7 mouse cellular contexts compared by ENCODE assay signal in the genomic region with DNA sequence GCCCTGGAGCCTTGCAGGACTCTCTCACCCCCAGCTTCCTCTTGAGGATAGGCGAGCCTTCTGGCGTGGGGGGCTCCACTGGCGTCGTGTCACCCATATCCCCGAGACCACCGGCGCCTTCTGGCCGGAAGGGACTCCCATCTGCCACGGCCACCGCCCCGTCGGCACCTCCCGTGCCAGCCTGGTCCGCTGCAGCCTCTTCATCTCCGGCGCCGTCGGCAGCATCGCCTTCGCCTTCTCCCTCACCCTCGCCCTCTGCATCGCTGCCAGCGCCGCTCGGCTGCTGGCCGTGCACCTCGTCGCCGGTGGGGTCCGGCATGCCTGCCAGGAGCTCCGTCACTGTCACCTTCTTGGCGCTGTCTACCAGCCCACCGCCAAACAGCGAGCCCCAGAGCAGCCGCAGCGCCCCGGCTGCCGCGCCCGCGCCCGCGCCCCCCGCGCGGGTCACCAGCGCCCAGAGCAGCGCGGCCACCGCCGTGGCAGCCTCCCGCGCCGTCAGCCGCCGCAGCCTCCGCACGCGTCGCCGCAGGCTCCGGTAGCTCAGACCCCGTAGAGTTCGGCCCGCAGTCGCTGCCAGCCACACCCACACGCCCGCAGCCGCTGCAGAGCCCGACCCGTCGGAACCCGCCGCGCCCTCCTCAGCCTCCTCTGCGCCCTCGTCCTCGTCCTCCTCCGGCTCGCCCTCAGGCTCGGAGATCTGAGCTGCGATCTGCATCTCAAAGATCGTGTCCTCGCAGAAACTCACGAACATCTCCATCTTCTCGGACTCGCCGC. TPM values are rescaled to one million over a fixed set of nuclear protein-coding genes. Genes with fewer than 3 reads are reported as not detected.
DNase-seq lines count a peak whose midpoint lies in the region; ATAC-seq and TF ChIP-seq lines count a peak whose summit lies in the region.

No protein-coding gene starts in this region.

- DNase-seq in spleen, adult 2 months (ENCODE audit: low read depth in 1 of 2, low spot score in 2 of 2), result no peak
- no peak for DNase-seq in spleen, postnatal 36 days (ENCODE audit: low spot score in 2 of 2)
- DNase-seq in liver, embryonic 14.5 days (ENCODE audit: low read depth in 3 of 3, low spot score in 3 of 3), result no peak
- DNase-seq in frontal cortex, postnatal 25 days (ENCODE audit: low spot score in 2 of 2), result no peak
- DNase-seq in adrenal gland, postnatal 36 days, result no peak

- peaks cover 7% of the 10 kb centered on the region for H3K4me1 ChIP-seq in spleen, adult 2 months (ENCODE audit: control insufficient read depth, insufficient read depth, insufficient read length)
- H3K4me1 ChIP-seq in forebrain, embryonic 12.5 days, result peaks cover 9% of the 10 kb centered on the region
- no peaks in the 10 kb centered on the region for H3K4me1 ChIP-seq in liver, embryonic 14.5 days (replicated peaks; ENCODE audit: control insufficient read depth in 2 of 2, insufficient read depth in 2 of 2, low read length in 1 of 2)

- no peak for TF ChIP-seq EP300 in liver, embryonic 14.5 days (IDR thresholded peaks at IDR 0.05; ENCODE audit: low read depth)

- H3K27me3 ChIP-seq in spleen, adult 2 months (ENCODE audit: control insufficient read depth, insufficient read depth, low read length), result peaks cover 7% of the 10 kb centered on the region
- peaks cover 55% of the 10 kb centered on the region for H3K27me3 ChIP-seq in forebrain, embryonic 12.5 days
- H3K27me3 ChIP-seq in liver, embryonic 14.5 days (ENCODE audit: control insufficient read depth, insufficient read depth, low read length), result peaks cover 37% of the 10 kb centered on the region

- no peak for ATAC-seq in forebrain, embryonic 12.5 days (ENCODE audit: low FRiP score)
- ATAC-seq in liver, embryonic 14.5 days (ENCODE audit: insufficient read depth), result no peak
- no peak for ATAC-seq in megakaryocyte-erythroid progenitor cell, adult 5-6 weeks (replicated peaks; ENCODE audit: low FRiP score, low TSS enrichment, poor library complexity, severe bottlenecking)

- no peak for TF ChIP-seq CTCF in spleen, adult 2 months (IDR thresholded peaks at IDR 0.05; ENCODE audit: extremely low read depth, insufficient read depth, insufficient read length, insufficient replicate concordance)
- TF ChIP-seq CTCF in liver, embryonic 14.5 days (IDR thresholded peaks at IDR 0.05; ENCODE audit: low read depth), result no peak

- H3K9ac ChIP-seq in forebrain, embryonic 12.5 days, result peak overlapping the region; percentile 36
- no peak overlapping the region; the same call in 1 of the 2 replicates for H3K9ac ChIP-seq in liver, embryonic 14.5 days (replicated peaks)

- H3K4me2 ChIP-seq in forebrain, embryonic 12.5 days, result peak overlapping the region; percentile 70
- peak overlapping the region; percentile 50 for H3K4me2 ChIP-seq in liver, embryonic 14.5 days (ENCODE audit: low read depth)

- no peak overlapping the region for H3K27ac ChIP-seq in spleen, adult 2 months (ENCODE audit: insufficient read depth, low read length)
- H3K27ac ChIP-seq in forebrain, embryonic 12.5 days, result no peak overlapping the region
- H3K27ac ChIP-seq in liver, embryonic 14.5 days, result no peak overlapping the region

- TF ChIP-seq POLR2A in spleen, adult 2 months (IDR thresholded peaks at IDR 0.05; ENCODE audit: low read depth, low read length), result no peak

- H3K9me3 ChIP-seq in forebrain, embryonic 12.5 days, result peaks cover 5% of the 10 kb centered on the region; the same call in 1 of the 2 replicates
- 0 out of 2 replicates have a peak, but pooled peaks cover 2% of the 10 kb centered on the region for H3K9me3 ChIP-seq in liver, embryonic 14.5 days (ENCODE audit: control insufficient read depth, low read length)

- H3K36me3 ChIP-seq in spleen, adult 2 months (ENCODE audit: control insufficient read depth, insufficient read depth, low read length), result no peaks in the 10 kb centered on the region
- no peaks in the 10 kb centered on the region for H3K36me3 ChIP-seq in forebrain, embryonic 12.5 days (replicated peaks)
- no peaks in the 10 kb centered on the region for H3K36me3 ChIP-seq in liver, embryonic 14.5 days (replicated peaks; ENCODE audit: control insufficient read depth, insufficient read depth, low read depth)

- WGBS in spleen, adult 2 months, result 5% methylated on average over 86 of the region's 88 CpGs
- 4% methylated on average over 88 of the region's 88 CpGs for WGBS in forebrain, embryonic 12.5 days
- 5% methylated on average over 87 of the region's 88 CpGs for WGBS in liver, embryonic 14.5 days (ENCODE audit: insufficient replicate concordance)

- peak overlapping the region; percentile 43 for H3K4me3 ChIP-seq in spleen, adult 2 months (ENCODE audit: extremely low read depth, insufficient read depth, insufficient read length)
- peak overlapping the region; percentile 45 for H3K4me3 ChIP-seq in forebrain, embryonic 12.5 days (replicated peaks)
- peak overlapping the region; percentile 27 to 40; a peak in 2 of 4 replicates for H3K4me3 ChIP-seq in liver, embryonic 14.5 days (ENCODE audit: insufficient read depth in 1 of 2, low read depth in 2 of 2, low read length in 2 of 2)

RNA-seq across cellular contexts. Expression of a gene that starts 37.8 kb away (rescaled TPM):
- polyA plus RNA-seq in spleen, adult 2 months (2012; rRNA removed), result 174 and 236 TPM in 2 replicates
- polyA plus RNA-seq in forebrain, embryonic 12.5 days (2016; fragmentation: Nextera tagmentation; extraction: Ambion mirVana), result 5.0 and 5.7 TPM in 2 replicates
- 16.7 and 17.3 TPM in 2 replicates for polyA plus RNA-seq in liver, embryonic 14.5 days (2012; rRNA removed)
- polyA plus RNA-seq in liver, embryonic 14.5 days (2014; fragmentation: Nextera tagmentation; extraction: Ambion mirVana), result 24.9 and 27.4 TPM in 2 replicates
- total RNA-seq in adrenal gland, postnatal 36 days (2021), result 1 to 10 TPM; 1.1 to 1.7 TPM
- 64.1 and 76.8 TPM in 2 replicates for total RNA-seq in megakaryocyte-erythroid progenitor cell, adult 5-6 weeks (2014; fragmentation: Nextera tagmentation)
- 42.6 and 47.9 TPM in 2 replicates for total RNA-seq in megakaryocyte-erythroid progenitor cell, adult 5-6 weeks (2017)

RNA-seq across cellular contexts. Expression of a gene that starts 38.0 kb away (rescaled TPM):
- polyA plus RNA-seq in spleen, adult 2 months (2012; rRNA removed), result 218 and 234 TPM in 2 replicates
- polyA plus RNA-seq in forebrain, embryonic 12.5 days (2016; fragmentation: Nextera tagmentation; extraction: Ambion mirVana), result 314 and 342 TPM in 2 replicates
- polyA plus RNA-seq in liver, embryonic 14.5 days (2012; rRNA removed), result 281 and 283 TPM in 2 replicates
- 283 and 288 TPM in 2 replicates for polyA plus RNA-seq in liver, embryonic 14.5 days (2014; fragmentation: Nextera tagmentation; extraction: Ambion mirVana)
- total RNA-seq in adrenal gland, postnatal 36 days (2021), result 100 to 1,000 TPM; 241 to 264 TPM
- 499 and 586 TPM in 2 replicates for total RNA-seq in megakaryocyte-erythroid progenitor cell, adult 5-6 weeks (2014; fragmentation: Nextera tagmentation)
- total RNA-seq in megakaryocyte-erythroid progenitor cell, adult 5-6 weeks (2017), result 360 and 454 TPM in 2 replicates

RNA-seq across cellular contexts. Expression of a gene that starts 57.5 kb away (rescaled TPM):
- 156 and 192 TPM in 2 replicates for polyA plus RNA-seq in spleen, adult 2 months (2012; rRNA removed)
- 159 and 171 TPM in 2 replicates for polyA plus RNA-seq in forebrain, embryonic 12.5 days (2016; fragmentation: Nextera tagmentation; extraction: Ambion mirVana)
- 80.4 and 86.2 TPM in 2 replicates for polyA plus RNA-seq in liver, embryonic 14.5 days (2012; rRNA removed)
- polyA plus RNA-seq in liver, embryonic 14.5 days (2014; fragmentation: Nextera tagmentation; extraction: Ambion mirVana), result 94.5 and 105 TPM in 2 replicates
- 100 to 1,000 TPM; 193 to 252 TPM for total RNA-seq in adrenal gland, postnatal 36 days (2021)
- total RNA-seq in megakaryocyte-erythroid progenitor cell, adult 5-6 weeks (2014; fragmentation: Nextera tagmentation), result 93.1 and 106 TPM in 2 replicates
- total RNA-seq in megakaryocyte-erythroid progenitor cell, adult 5-6 weeks (2017), result 41.1 and 51.7 TPM in 2 replicates
